Mouse (Mus musculus): ENCODE results near the gene Fchsd2.
"Not testable (repeated sequence)": the region's sequence is repeated elsewhere in the genome, so short reads cannot be mapped to it uniquely, and the experiment has no call there.

The Fchsd2 gene

DNA sequence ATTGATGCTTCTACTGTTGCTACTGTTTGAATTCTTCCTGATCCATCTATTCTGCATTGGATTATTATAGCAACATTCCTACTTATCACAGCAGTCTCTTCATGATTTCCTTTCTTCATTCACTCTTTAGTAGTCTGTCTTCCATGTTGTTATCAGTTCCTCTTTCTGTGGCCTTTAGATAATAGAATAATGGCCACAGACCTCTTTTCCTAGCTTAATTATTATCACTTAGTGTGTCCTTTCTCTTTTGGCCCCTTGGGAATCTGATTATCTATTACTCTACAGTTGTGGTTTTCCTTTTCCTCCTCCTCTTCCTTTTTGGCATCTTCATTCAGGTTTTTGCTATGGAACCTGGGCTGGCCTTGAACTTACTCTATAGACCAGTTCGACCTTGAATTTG, 21.7 kb downstream of the Fchsd2 start:
- DNase-seq (ENCODE audit: low read depth): no peak

DNA sequence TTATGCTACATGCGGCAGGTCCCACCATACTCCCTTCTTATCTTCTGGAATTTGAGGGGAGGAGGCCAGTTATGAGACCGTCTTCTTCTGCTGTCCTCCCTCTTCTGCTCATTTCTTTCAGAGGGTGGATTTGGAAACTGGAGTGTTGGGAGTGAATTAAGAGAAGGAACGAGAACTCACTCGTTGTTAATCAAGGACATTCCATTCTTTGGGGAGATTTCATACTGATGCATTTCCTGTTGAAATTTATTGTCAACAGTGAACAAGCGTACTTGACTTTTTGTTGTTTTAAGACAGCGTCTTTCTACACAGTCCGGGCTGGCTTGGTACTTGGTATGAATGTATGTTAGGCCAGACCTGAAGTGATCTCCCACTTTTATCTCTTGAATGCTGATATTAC, 26.7 kb downstream of the Fchsd2 start:
- no peak for DNase-seq (ENCODE audit: low read depth)

DNA sequence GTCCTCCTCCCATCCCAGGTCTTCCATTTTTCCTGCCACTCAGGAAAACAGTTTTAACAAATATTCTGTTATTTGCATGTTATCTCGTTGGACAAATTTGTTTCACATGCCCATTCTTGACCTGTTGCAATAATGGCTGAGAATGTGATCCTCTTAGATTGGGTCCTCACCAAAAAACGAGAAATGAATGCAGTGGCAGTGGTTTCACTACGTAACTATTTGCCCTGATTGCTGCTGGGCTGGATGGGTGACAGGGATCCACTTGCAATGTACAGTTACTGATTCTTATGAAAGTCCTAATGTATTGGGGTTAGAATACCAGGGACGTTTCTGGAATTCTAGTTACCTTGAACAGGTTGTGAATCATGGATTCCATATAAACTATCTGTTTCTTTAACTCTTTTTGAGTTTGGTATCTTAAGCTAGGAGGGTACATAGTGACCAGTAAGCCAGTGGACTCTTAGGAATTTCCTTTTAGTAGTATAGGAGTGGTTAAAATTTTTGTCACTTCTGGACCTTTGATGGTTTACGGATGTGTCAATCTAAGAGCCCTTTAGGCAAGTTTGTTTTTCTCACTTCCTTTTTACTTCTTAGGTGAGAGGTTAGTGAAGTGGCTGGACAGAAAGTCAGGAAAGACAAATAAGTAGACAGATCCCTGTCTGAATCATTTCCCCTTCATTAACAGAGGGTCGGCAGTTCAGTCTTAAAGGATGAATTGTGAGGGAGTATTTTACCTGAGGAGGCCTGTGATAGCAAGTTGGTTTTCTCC, 31.1 kb downstream of the Fchsd2 start:
- no peak for DNase-seq (ENCODE audit: low read depth)

DNA sequence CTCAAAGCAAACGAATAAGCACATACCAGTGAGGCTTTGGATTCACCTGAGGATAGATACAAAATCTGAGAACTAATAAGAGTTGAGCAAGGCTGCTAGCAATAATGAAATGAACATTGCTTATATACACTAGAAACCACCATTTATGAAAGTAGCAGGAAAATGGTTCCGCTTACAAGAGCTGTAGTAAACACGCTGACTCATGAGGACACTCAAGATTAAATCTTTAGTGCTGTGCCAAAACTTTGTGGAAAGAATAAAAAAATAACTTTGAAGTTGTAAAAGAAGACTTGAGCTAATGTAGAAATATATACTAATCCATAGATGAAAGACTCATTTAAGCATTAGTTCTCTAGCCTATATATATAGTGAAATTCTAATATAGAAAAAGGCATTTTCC, 35.1 kb downstream of the Fchsd2 start:
- DNase-seq (ENCODE audit: low read depth): no peak

DNA sequence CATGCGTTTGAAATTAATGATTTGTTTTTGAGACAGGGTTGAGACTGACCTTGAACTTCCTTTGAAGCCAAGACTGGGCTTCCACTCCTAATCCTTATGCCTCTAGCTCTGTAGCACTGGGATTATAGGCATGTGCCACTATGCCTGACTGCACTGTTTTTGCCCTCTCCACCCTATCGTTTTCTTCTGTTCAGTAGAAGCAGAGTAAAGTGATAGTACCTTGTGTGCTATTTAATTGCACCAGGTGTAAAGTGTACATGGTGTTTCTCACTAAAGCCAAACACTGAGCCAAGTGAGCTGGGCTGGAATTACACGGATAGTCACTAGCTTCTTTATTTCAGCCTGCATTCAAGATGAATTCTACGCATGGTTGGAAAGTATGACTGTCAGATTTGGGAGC, 35.9 kb downstream of the Fchsd2 start:
- DNase-seq (ENCODE audit: low read depth): no peak

DNA sequence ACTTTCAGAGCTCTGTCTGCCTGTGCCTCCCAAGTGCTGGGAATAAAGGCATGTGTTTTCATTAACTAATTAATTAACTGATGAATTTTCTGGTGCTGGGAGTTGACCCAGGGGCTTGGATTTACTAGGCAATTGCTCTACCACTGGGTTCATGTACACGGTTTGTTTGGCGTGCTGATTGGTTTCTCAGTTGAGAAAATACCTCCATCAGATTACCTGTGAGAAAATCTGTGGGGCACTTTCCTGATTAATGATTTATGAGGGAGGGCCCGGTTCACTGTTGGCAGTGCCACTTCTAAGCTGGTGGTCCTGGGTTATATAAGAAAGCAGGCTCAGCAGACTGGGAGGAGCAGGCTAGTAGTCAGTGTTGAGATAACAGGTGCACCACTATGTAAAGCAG, 38.0 kb downstream of the Fchsd2 start:
- no peak for DNase-seq (ENCODE audit: low read depth)

DNA sequence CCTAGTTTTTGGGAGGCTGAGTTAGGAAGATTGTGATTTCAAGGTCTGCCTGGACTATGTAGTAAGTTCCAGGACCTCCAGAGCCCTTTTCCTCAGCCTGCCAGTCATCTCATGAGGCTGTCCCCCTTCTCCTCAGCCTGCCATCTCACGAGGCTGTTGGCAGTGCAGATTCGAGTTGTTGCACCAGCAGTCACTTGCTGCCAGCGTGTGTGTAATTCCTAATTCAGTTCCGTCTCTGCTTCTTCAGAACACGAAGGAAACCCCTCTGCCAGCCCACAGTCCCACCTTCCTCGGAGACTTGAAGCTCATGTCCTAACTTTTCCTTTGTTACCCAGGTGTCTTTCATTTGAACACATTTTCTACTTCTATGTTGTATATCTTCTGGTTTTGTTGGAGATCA, 38.6 kb downstream of the Fchsd2 start:
- no peak for DNase-seq (ENCODE audit: low read depth)

DNA sequence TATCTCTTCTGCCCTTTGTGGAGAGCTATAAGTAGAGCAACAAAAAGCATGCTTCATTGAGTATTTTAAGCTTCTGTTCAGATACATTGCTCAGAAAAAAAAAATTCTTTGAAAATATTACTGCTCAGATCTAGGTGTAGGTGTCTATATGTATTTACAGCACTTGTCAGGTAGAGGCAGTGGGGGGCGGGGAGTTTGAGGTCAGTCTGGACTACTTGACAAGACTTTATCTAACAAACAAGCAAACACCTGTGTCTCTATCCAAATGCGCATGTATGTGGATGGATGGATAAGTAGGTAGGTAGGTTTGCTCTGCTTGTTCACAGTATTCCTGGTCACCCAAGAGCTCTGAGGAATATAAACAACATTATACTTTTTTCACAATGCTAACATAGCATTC, 40.9 kb downstream of the Fchsd2 start:
- DNase-seq (ENCODE audit: low read depth): no peak

DNA sequence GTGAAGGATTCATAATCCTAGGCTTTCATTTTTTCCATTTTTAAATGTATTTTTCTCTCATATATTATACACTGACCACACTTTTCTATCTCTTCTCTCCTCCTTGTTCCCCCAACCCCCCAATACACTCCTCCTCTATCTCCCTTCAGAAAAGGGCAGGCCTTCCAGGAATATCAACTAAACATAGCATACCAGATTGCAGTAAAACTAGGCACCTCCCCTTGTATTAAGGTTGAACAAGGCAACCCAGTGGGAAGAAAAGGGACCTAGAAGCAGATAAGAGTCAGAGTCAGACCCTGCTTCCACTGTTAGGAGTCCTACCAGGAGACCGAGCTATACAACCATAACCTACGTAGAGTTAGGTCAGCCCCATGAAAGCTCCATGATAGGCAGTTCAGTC, 41.5 kb downstream of the Fchsd2 start:
- no peak for DNase-seq (ENCODE audit: low read depth)

DNA sequence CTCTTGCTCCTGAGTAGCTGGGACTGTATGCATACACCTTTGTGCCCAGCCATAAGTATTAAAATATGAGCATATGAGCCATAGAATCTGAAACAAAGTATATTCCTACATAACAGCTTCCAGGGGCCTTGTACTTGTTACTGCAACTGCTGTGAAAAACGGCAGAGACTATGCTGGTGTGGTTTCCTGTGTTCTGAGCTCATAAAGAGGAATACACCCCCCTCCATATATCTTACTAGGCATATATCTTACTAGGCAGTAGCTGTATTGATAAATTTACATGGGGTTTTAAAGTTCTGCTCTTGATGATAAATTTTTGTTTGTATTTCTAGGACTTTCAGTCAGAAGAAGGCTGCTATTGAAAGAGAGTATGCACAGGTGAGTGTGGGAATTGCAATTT, 46.2 kb downstream of the Fchsd2 start:
- no peak for DNase-seq (ENCODE audit: low read depth)

DNA sequence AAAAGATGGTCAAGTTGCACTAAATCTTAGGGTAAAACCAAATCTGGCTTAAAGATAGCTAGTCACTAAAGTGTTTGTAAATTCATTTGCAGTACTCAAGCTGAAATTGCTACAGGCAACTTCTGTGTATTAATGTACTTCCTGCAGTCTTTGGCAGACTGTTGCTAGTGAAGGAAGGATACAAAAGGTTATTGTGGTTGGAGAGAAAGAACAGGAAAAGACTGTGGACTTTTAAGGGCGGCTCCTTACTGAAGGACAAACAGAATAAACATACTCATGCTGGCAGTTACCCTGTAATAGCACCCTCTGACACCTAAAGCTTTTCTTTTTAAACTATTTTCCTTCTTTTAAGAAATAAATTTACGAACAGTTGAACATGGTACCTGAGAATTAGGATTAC, 50.2 kb downstream of the Fchsd2 start:
- peak; percentile 21 for DNase-seq (ENCODE audit: low read depth)

DNA sequence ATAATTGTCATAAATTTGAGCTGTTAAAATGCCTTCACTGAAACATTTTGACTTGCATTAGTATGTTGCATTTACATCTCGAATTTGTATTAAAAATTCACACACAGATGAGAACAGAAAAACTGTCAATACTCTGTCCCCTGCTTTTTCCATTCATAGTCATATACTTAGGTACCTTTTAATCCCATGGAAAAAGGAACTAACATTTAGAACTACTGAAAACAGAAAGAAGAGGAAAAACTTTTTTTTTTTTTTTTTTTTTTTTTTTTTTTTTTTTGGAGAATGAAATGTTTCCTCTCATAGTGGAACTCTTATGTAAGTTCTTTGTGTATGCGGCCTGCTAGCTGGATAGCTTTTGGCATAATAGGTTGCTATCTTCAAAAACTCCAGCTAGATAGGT, 51.6 kb downstream of the Fchsd2 start:
- no peak for DNase-seq (ENCODE audit: low read depth)

DNA sequence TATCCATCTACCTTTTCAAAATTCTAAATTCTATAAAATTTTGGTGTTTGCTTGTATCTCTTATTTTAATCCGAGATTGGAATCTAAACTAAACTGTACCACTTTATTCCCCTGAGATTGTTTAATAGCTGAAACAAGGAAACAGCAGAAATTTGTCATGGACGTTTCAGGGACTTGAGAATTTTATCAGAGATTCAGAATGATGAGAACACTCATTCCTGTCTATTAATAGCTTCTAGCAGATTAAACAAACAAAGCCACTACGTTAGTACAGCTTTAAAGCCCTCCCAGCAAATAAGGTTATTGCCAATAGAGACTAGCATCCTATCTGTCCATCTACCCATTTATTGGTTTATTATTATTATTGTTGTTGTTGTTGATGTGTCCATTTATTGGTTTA, 56.4 kb downstream of the Fchsd2 start:
- no peak for DNase-seq (ENCODE audit: low read depth)

DNA sequence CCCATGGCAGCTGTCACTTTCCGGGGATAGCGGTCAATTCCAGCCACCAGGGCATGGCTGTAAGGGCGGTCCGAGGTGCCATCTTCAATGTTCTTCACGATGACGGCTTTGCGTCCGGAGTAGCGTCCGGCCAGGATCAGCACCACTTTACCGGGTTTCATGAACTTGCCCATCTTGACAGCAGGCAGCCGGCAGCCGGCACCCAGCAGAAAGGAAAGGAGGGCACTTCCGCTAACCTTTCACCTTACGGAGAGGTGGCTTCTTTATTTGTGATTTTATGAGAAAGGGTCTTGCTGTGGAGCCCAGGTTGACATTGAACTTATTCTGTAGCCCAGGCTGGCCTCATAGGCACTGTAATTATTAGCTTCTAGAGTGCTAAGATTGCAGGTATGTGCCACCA, 62.2 kb downstream of the Fchsd2 start:
- not testable (repeated sequence) for DNase-seq (ENCODE audit: low read depth)

DNA sequence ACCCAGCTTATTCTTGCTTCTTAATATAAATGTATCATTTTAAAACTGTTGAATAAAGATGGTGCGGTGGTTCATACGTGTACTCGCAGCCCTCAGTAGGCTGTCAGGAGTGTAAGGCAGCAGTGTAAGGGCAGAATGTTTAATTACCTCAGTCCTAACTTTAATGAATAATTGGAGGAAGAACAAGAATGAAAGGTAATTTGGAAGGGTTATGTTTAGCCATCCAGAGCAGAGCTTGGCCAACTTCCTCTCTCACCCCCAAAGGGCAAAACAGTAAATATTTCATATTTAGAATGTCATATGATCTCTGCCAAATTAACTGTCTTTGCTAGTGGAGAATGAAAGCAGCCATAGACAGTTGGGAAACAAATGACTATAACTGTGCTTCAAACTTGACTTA, 62.6 kb downstream of the Fchsd2 start:
- no peak for DNase-seq (ENCODE audit: low read depth)

DNA sequence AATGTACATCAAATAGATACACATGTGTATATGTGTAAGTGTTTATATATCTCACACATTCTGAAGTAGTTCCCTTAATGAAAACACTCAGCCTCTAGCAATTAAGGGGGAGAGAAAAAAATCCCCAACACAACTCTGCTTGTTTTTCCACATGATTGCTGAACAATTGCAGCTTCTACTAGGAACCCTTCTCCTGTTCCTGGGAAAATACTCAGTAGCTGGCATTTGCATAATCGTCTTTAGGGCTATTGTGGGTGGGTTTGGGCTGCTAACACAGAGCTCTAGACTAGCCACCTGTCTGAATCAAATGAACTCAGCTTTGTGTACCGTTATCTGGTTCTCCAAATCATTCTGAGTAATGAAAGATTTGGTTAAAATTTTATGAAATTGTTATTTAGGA, 67.6 kb downstream of the Fchsd2 start:
- DNase-seq (ENCODE audit: low read depth): no peak

DNA sequence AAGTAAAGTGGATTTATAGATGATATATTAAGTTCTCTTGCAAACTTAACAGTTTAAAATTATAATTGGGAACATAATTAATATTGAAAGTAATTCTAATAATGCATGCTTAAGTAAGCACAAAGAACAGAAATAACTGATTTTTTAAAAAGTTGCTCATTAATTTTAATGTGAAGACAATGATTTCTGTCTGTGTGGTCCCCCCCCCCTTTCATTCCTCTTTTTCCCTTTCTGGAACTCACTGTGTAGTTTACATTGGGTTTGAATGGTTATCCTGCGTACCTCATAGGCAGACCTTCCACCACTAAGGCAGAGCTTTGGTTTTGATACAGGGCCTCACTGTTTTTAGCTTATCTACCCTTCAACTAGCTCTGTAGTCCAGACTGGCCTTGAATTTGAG, 70.1 kb downstream of the Fchsd2 start:
- no peak for DNase-seq (ENCODE audit: low read depth)

DNA sequence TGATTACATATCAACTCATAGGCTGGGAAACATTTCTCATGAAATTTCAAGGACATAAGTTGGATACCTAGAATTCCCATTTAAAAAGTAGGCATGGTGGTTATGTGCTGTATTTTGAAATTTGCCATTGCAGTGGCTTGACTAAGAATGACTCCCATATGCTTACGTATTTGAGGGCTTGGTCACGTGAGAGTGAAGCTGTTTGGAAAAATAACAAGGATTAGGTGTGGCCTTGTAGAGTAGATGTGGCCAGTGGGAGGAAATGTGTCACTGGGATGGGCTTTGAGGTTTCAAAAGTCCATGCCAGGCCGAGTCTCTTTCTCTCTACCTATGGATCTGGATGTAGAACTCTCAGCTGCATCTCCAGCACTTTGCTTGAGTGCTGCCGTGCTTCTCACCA, 71.2 kb downstream of the Fchsd2 start:
- DNase-seq (ENCODE audit: low read depth): no peak

DNA sequence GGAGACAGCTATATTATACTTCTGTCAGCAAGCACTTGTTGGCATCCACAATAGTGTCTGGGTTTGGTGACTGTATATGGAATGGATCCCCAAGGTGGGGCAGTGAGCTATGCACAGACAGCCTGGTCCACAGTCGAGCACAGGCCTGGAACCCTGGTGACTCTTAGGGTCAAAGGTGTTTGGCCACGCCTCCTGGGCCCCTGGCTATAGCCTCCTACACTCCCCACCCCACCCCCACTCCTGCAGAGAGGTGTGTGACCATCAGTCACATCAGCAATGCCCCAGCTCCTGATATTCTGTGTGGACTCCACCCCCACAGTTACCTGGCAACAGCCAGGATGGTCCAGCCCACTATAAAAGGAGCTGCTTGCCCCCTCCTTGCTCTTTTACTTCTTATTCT, 73.9 kb downstream of the Fchsd2 start:
- no peak for DNase-seq (ENCODE audit: low read depth)

DNA sequence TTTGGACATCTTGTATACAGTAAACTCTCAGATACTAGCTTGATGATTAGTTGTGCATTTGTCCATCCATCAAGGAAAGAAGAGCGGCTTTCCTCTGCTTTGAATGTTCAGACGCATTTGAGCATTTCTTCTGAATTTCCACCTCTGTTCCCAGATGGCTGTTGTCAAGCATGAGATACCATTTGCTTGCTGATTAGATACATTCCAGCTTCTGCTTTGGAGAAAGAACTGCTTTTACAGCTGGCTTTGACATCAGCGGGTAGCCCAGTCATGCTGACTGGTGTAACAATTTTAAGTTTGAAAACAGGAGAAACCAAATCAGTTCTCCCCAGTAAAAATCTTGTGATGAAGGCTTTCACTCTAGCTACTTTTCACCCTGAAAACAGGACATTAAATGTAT, 77.8 kb downstream of the Fchsd2 start:
- no peak for DNase-seq (ENCODE audit: low read depth)

DNA sequence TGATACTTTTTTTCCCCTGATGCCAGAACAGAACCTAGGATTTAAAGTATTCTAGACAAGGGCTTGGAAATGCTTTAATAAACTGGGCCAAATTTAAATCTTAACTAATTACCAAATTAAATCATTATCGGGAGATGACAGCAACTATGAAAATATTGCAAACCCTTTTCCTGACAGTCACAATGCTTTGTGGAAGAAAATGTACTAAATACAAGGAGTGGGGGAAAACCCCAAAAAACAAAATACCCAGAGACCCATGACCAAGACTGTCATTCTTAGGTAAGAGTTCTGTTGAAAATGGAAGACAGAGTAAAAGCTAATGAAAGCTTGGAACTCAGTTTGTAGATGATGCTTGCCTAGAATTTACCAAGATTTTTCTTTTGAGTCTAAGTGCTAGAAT, 78.3 kb downstream of the Fchsd2 start:
- no peak for DNase-seq (ENCODE audit: low read depth)

DNA sequence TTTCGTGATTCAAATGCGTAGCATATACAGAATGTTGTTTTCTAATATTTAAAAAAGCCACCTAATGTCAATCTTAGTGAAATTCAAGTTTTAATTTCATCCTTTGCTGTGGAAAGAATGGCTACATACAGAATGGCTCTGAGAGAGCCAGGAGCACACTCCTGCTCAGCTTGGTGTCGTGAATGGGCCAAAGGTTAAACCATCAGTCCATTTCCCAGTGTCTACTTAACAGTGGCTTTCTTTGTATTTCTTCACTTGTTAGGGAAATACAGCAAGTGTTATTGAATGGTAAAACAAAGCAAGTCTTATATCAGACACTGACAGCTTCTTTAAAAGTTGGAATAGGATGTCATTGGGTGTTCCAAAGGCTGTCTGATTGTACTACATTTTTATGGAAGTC, 80.7 kb downstream of the Fchsd2 start:
- no peak for DNase-seq (ENCODE audit: low read depth)

DNA sequence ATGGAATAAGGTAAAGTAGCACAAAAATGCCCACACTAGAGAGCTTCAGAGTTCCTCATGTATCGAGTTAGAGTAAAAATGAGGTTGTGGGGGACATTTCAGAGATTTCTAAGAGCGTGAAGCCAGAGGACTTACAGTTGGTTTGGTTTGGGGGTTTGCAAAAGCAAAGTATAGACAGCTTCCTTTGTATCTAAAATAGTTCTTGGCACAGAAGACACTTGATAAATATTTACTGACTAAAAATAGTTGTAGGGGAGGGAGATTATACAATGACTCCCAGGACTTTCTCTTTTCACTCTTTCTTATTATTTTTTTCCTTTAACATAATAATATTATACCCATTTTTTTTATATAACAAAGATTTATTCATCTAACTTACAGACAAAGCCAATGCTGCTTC, 86.1 kb downstream of the Fchsd2 start:
- DNase-seq (ENCODE audit: low read depth): no peak

DNA sequence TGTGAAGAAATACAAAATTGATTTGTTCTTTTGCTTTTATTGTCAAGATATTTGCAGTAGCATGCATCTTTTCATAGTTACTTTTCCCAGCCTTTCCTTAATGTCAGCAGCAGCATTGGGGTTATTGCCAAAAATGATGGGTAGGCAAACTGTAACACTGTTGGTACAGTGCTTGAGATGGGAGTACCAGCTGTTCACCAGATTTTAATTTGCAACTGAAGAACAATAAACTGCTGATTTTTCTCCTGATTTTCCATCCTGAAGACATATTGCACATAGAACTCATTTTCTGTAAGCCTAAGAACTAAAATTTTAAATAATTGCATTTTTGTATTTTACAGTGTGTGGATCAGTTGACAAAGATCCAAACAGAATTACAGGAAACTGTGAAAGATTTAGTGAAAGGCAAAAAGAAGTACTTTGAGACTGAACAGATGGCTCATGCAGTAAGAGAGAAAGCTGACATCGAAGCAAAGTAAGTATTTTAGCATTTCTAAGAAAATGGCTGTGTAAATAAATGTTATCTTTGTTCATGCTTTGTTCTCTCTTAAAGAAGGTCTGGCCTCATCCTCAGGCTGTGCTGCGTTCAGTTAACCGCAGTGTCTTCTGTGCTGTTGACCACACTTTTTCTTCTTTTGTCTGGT, 98.8 kb downstream of the Fchsd2 start:
- no peak for DNase-seq (ENCODE audit: low read depth)

Data from naive thymus-derived CD4-positive, alpha-beta T cell, adult 2 months (primary cell).